Mouse (Mus musculus) brain, embryonic 14.5 days (tissue): ENCODE measurements around the gene Tmem107.

Experiments
- CTCF ChIP-seq: fragments of 200-500 bp; IDR thresholded peaks from 2 replicates; pipeline ENCODE4 v1.5.1; 2012; ENCODE audit warnings: inconsistent platforms, mild to moderate bottlenecking, moderate library complexity, borderline replicate concordance; ENCODE audit not compliant: insufficient read depth, insufficient read length; ENCODE audit errors: extremely low read depth
- POLR2A ChIP-seq: fragments of 200-500 bp; IDR thresholded peaks from 2 replicates; pipeline ENCODE4 v1.6.1; 2012; ENCODE audit warnings: mild to moderate bottlenecking, inconsistent platforms, borderline replicate concordance; ENCODE audit not compliant: poor library complexity, insufficient read depth, insufficient read length, severe bottlenecking; ENCODE audit errors: extremely low read depth

DNA sequence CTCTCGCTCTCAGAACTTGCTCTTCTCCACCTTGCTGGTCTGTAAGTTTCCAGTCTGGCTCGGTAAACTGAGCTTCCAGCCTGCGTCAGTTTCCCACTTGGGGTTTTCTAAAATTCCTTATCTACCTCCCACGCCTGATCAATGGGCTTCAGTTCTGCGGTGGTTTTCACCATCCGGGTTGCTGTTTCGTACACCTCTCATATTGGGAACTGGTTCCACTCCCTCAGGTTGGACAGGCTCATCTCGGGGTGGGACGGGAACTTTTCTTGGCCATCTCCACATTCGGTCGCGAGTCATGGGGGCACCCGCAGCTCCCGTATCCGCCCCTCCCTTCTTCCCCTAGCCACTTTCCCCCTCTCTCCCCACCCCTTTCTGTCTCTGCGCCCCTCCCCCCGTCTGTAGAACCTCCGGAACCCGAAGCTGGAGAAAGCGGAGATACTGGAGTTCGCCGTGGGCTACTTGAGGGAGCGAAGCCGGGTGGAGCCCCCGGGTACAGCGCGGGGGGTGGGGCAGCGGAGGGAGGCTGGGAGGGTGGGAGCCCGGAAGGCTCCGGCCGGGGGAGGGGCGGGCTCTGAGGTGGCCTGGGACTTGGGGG is 51.2 kb downstream of the Tmem107 start:
- TF ChIP-seq POLR2A (no peak), CTCF (no peak)
